Mouse (Mus musculus): ENCODE results near the gene Gnptab. TPM values are rescaled to one million over a fixed set of nuclear protein-coding genes. Genes with fewer than 3 reads are reported as not detected.

Gnptab gene
- polyA plus RNA-seq (2016; fragmentation: Nextera tagmentation; extraction: Ambion mirVana): 8.3 and 9.0 TPM in 2 replicates

DNA sequence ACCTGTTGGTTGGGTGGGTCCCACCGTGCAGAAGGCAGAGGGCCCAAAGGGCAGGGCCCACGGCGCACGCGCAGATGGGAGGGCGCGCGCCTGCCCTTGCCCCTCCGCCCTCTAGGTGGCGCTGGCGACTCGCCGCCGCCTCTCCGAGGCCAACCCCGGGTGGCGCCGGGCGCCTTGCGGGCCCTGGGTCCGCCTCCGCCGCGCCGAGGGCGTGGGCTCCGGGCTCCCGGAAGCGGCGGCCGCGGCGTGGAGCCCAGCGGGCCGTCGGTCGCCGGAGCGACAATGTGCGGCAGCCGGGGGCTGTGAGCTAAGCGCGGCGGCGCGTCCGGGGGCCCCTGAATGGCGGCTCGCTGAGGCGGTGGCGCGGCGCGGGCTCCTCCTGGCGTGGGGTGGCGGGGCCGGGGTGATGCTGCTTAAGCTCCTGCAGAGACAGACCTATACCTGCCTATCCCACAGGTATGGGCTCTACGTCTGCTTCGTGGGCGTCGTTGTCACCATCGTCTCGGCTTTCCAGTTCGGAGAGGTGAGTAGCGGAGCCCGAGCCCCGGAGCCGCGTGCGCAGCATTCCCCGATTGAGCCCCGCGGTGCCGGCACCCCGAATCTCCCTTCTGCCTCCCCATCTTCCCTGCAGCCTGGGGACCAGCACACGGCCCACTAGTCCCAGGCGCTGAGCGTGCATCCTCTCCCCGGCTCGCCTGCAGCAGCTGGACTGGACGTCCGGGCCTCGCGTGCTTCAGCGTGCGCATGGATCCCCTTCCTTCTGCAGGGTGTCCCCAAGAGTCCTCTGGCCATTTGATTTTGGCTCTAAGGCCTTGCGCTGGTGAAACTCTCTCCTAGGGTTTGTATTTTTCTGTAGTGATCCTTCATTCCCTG, at the start of gene Gnptab, which contains the start of gene Dram1:
Gene Gnptab (plus strand): TSS at position 120 of the 873 bp plus-strand sequence.
Gene Dram1 (minus strand): TSS at position 68 of the 873 bp plus-strand sequence.
- peak within 1 kb of the TSS; percentile 92 for H3K27ac ChIP-seq
- peaks cover 28% of the 10 kb centered on the region for H3K4me1 ChIP-seq
- H3K27me3 ChIP-seq (ENCODE audit: poor library complexity, severe bottlenecking): peaks cover 9% of the 10 kb centered on the region
- under 1% methylated on average over 87 of the region's 87 CpGs for WGBS
- no peaks in the 10 kb centered on the region for H3K9me3 ChIP-seq
- H3K4me3 ChIP-seq: peak within 1 kb of the TSS; percentile 86
- no peaks in the 10 kb centered on the region for H3K36me3 ChIP-seq (replicated peaks)
- peak; percentile 79 for DNase-seq (ENCODE audit: extremely low spot score, low spot score)

DNA sequence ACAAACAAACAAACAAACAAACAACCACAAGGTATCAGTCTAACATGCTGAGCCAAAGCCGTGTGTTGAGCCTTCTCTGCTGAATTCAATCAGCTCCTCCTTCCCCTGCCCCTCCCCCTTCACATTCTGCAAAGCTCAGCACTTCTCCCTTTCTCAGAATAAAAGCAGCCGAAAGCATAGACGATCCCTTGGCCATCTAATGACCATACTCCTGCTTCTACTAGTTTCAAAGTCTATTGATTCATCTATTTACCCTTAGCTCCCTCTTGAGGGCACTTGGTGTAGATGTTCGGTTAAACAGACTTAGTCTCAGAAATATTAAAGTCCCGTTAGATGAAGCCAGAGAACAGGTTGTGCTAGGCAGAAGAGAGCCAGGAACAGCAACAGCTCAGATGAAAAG, 48.2 kb upstream of the Gnptab start:
- Histone ChIP-seq H3K36me3 (replicated peaks) (no peaks in the 10 kb centered on the region), H3K27ac (no peak overlapping the region), H3K27me3 (ENCODE audit: poor library complexity, severe bottlenecking) (peaks cover 6% of the 10 kb centered on the region; the same call in 1 of the 2 replicates), H3K4me3 (no peak overlapping the region), H3K4me1 (no peaks in the 10 kb centered on the region), H3K9me3 (no peaks in the 10 kb centered on the region)
- no peak for DNase-seq (ENCODE audit: extremely low spot score, low spot score)
- WGBS: 48% methylated on average over 5 of the region's 5 CpGs

DNA sequence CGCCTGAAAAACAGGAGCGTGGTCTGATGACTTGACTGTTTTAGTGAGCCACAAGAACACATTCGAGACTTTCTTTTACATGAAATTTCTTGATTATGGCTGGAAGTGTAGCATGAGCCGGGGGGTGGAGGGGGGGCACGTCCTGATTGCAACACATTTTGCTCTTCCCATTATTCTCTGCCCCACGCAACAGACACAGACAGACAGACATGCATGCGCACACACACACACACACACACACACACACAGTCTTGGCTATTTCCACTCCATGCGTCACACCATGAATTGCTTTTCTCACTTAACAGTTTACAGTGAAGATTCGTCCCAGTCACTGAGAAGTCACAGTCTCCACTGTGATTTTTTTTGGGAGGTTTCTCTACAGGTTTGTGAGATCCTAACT, 38.3 kb upstream of the Gnptab start:
- Histone ChIP-seq H3K27me3 (ENCODE audit: poor library complexity, severe bottlenecking) (no peaks in the 10 kb centered on the region), H3K4me3 (no peak overlapping the region), H3K27ac (no peak overlapping the region), H3K9me3 (no peaks in the 10 kb centered on the region), H3K4me1 (no peaks in the 10 kb centered on the region), H3K36me3 (replicated peaks) (no peaks in the 10 kb centered on the region)
- 91% methylated on average over 9 of the region's 9 CpGs for WGBS
- DNase-seq (ENCODE audit: extremely low spot score, low spot score): no peak

DNA sequence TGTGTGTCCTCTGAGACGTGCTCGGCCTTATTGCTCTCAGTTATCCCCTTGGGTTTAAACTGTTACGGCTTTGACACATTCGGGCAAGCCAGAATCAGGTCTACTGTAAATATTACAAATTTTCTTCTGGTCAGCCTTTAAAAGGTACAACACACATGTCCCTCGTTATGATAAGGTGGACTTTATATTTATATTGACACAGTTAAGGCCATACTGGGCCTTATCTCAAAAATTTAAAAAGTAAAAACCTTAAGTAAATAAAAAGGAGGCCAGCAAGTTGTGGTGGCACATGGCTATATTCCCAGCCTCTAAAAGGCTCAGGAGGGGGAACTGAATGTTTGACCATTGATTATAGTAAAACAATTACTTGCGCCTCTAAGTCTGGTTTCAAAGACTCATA, 37.6 kb upstream of the Gnptab start:
- Histone ChIP-seq H3K36me3 (replicated peaks) (no peaks in the 10 kb centered on the region), H3K27me3 (ENCODE audit: poor library complexity, severe bottlenecking) (no peaks in the 10 kb centered on the region), H3K27ac (no peak overlapping the region), H3K4me3 (no peak overlapping the region), H3K9me3 (no peaks in the 10 kb centered on the region), H3K4me1 (0 out of 2 replicates have a peak, but pooled peaks cover 5% of the 10 kb centered on the region)
- WGBS: 94% methylated on average over 6 of the region's 6 CpGs
- DNase-seq (ENCODE audit: extremely low spot score, low spot score): no peak

DNA sequence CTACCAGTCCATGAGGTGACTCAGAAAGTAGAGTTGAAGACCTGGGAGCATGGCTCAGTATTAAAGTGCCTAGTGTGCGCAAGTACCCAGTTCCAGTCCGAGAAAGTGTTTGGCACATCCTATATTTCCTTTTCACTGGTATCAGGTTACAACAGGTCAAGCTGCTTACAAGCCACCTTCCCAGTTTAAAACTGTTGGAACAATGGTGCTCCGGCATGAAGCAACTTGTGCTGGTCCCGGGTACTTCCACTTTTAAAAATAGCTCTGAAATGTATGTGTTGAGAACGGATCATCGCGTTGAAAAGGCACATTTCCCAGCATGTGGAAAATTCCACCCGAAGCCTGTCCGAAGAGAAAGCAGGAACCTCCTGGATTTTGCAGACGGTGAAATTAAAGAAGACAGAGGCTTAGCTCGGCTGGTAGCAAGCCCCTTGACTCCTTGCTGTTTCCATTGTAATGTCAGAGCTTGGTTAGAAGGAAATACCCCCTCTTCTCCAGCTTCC, 33.0 kb upstream of the Gnptab start:
- H3K36me3 ChIP-seq (replicated peaks): no peaks in the 10 kb centered on the region
- H3K27ac ChIP-seq: no peak overlapping the region
- H3K4me1 ChIP-seq: peaks cover 20% of the 10 kb centered on the region
- H3K9me3 ChIP-seq: no peaks in the 10 kb centered on the region
- H3K4me3 ChIP-seq: no peak overlapping the region
- no peaks in the 10 kb centered on the region for H3K27me3 ChIP-seq (ENCODE audit: poor library complexity, severe bottlenecking)
- WGBS: 62% methylated on average over 11 of the region's 11 CpGs
- DNase-seq (ENCODE audit: extremely low spot score, low spot score): no peak

DNA sequence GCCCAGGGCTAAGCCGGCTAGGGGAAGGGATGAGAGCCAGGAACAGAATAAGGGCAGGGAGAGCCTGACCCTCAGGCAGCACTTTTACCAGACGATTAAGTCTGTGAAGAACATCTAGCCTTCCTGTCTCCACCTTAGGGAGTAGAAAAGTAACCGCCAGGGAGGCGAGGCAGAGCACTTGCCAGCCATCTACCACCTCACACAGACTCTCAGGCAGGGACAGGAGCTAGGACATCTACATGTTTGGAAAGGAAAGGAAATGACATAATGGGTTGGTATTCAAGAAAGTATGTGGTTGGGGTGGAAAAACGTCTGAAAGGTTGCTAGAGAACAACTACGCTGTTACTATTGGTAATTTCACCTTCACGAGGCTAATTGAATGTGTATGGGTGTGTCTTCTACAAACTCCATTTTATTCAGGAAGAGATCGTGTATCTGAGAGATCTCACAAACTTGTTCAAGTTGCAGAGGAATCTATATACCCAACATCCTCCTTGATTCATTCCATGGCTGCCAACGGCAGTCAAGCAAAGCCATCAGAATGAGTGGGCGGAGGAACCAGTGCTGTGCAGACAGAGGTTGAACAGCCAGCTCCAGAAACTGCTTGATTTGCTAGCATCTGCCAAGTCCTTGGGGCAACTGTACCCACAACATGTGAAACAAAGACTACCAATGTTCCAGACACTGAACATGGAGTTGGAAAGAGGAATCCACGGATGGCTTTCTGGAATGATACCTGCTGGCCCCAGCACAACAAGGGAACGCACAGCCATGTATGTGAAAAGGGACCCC, 32.3 kb upstream of the Gnptab start:
- no peaks in the 10 kb centered on the region for H3K9me3 ChIP-seq
- H3K27ac ChIP-seq: no peak overlapping the region
- no peaks in the 10 kb centered on the region for H3K36me3 ChIP-seq (replicated peaks)
- no peaks in the 10 kb centered on the region for H3K27me3 ChIP-seq (ENCODE audit: poor library complexity, severe bottlenecking)
- no peak overlapping the region for H3K4me3 ChIP-seq
- DNase-seq (ENCODE audit: extremely low spot score, low spot score): no peak
- WGBS: 83% methylated on average over 12 of the region's 12 CpGs
- H3K4me1 ChIP-seq: peaks cover 20% of the 10 kb centered on the region

DNA sequence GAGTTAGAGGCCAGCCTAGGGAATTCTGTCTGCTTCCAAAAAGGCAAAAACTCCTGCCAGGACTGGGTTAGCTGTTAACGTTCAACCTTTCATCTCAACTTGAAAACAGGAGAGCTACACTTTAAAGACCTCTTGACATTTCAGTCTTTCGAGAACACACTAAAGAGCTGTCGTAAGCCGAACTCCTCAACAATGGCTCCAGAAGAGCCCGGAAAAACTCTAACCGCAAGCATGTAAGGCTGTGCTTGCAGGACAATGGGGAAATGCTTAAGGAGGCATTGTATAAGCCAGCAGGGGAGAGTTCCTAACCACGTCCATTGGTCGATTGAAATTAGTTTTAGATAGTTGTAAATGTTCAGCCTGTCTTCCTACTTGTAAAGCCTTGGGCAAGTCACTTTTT, 29.1 kb upstream of the Gnptab start:
- no peak for DNase-seq (ENCODE audit: extremely low spot score, low spot score)
- Histone ChIP-seq H3K4me3 (no peak overlapping the region), H3K36me3 (replicated peaks) (no peaks in the 10 kb centered on the region), H3K4me1 (peaks cover 20% of the 10 kb centered on the region), H3K27ac (0 out of 2 replicates have a peak overlapping the region, but pooled peaks have one; percentile 20), H3K9me3 (no peaks in the 10 kb centered on the region), H3K27me3 (ENCODE audit: poor library complexity, severe bottlenecking) (peaks cover 2% of the 10 kb centered on the region; the same call in 1 of the 2 replicates)
- WGBS: 11% methylated on average over 8 of the region's 8 CpGs

DNA sequence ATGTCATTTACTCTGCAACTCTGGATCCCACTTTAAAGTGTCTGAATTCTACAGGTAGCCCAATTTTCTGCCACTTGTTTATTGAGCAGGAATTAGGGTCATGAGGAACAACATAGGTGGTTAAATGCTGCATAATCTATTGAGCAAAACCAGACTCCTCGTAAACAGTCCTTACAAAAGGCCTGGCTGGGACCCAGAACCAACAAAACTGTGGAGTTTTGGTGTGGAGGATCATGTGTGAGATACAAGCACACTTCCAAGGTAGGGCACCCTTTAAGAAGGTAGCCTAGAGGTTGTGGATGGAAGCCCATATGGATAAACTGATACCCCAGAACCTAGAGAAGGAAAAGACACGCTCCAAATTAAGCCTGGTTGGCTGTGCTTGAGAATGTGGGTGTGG, 28.2 kb upstream of the Gnptab start:
- Histone ChIP-seq H3K9me3 (no peaks in the 10 kb centered on the region), H3K36me3 (replicated peaks) (no peaks in the 10 kb centered on the region), H3K27ac (no peak overlapping the region), H3K4me1 (peaks cover 20% of the 10 kb centered on the region), H3K27me3 (ENCODE audit: poor library complexity, severe bottlenecking) (peaks cover 10% of the 10 kb centered on the region), H3K4me3 (no peak overlapping the region)
- DNase-seq (ENCODE audit: extremely low spot score, low spot score): no peak
- WGBS: 63% methylated on average over 2 of the region's 2 CpGs

DNA sequence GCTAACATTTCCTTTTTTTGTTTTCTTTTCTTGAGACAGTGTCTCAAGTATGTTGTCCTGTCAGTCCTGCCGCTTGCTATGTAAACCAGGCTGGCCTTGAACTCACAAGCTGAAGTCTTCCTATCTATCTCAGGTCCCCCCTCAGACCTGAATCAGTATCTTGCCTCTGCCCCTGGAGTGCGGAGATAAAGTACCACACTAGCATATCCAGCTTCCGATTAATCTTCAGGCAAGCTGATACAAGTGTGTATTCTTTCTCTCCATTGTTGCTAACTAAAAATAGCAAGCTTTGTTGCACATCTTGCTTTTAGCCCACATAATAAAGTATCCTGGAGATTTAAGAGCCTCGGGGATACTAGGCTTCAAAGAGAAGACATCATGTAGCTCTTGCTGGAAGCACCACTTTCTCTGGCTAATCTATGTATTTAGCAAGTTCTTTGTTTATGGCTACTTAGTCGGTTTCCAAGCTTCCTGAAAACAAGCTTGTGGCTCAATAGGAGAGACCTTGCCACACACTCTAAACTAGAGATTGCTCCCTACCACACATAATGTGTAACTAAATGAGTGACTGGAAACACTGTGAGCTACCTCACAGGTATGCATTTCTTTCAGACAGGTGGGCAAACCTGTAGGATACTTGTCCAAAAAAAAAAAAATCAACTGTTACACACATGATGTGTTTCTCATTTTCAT, 27.4 kb upstream of the Gnptab start:
- no peak overlapping the region for H3K27ac ChIP-seq
- H3K9me3 ChIP-seq: no peaks in the 10 kb centered on the region
- peaks cover 19% of the 10 kb centered on the region for H3K27me3 ChIP-seq (ENCODE audit: poor library complexity, severe bottlenecking)
- no peak overlapping the region for H3K4me3 ChIP-seq
- WGBS: 62% methylated on average over 5 of the region's 5 CpGs
- peaks cover 17% of the 10 kb centered on the region for H3K4me1 ChIP-seq
- no peaks in the 10 kb centered on the region for H3K36me3 ChIP-seq (replicated peaks)
- DNase-seq (ENCODE audit: extremely low spot score, low spot score): no peak

DNA sequence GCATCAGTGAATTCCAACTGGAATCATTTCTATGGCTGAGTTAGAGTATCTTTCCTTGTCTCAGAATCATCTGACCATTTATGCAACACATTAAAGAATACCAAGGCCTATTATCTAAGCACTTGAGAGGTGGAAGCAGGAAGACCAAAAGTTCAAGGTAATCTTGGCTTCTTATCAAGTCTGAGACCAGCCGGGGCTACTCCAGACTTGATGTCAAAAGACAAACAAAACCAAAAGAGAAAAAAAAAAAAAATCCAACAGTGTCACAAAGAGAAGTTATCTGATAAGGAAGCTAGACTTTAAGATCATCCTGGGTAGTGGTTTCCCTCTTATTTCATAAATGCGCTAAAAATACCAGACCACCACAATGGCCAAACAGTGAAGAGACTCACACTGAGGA, 26.4 kb upstream of the Gnptab start:
- Histone ChIP-seq H3K4me3 (no peak overlapping the region), H3K9me3 (no peaks in the 10 kb centered on the region), H3K36me3 (replicated peaks) (no peaks in the 10 kb centered on the region), H3K27me3 (ENCODE audit: poor library complexity, severe bottlenecking) (peaks cover 29% of the 10 kb centered on the region), H3K4me1 (peaks cover 26% of the 10 kb centered on the region), H3K27ac (no peak overlapping the region)
- WGBS: 94% methylated on average over 2 of the region's 2 CpGs
- no peak for DNase-seq (ENCODE audit: extremely low spot score, low spot score)

DNA sequence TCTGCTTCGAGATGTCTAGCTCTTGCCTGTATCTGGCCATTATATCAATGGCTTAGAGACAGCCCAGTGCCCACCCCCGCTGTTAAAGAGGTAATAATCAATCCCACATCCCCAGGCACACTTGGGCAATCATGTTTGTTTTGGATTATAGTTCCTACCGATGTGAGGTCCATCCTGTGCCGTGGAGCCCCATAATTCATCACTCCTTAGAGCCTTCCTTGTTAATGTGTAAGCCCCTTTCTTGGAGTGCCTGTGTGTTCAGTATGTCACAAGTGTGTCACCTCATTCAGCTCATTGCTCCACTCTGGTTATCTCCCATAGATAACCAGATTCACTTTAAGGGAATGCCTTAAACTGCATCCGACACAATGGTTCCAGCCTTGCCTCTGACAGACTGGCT, 24.3 kb upstream of the Gnptab start:
- Histone ChIP-seq H3K9me3 (no peaks in the 10 kb centered on the region; the same call in 1 of the 2 replicates), H3K36me3 (replicated peaks) (no peaks in the 10 kb centered on the region), H3K27me3 (ENCODE audit: poor library complexity, severe bottlenecking) (peaks cover 41% of the 10 kb centered on the region), H3K4me3 (no peak overlapping the region), H3K4me1 (peaks cover 23% of the 10 kb centered on the region), H3K27ac (no peak overlapping the region)
- no peak for DNase-seq (ENCODE audit: extremely low spot score, low spot score)
- WGBS: 85% methylated on average over 5 of the region's 5 CpGs
